Mouse (Mus musculus) embryonic facial prominence, embryonic 12.5 days (tissue): ENCODE data around the gene Nkpd1. TPM values are rescaled to one million over a fixed set of nuclear protein-coding genes. Genes with fewer than 3 reads are reported as not detected.

Experiments used
- ATAC-seq: fragments of 200-750 bp; cut with Nextera tagmentation; 2 replicates; pipeline ENCODE4 v1.8.0; 2017; ENCODE audit not compliant: insufficient number of reproducible peaks, insufficient read depth, low FRiP score, low TSS enrichment
- H3K27ac ChIP-seq: fragments of 300-500 bp; sonication (generic); 2 replicates; pipeline ENCODE4 v1.5.1; 2016; ENCODE audit warnings: mild to moderate bottlenecking
- H3K27me3 ChIP-seq: fragments of 300-500 bp; sonication (generic); 2 replicates; pipeline ENCODE4 v1.6.1; 2016; ENCODE audit warnings: mild to moderate bottlenecking, moderate library complexity
- H3K36me3 ChIP-seq: fragments of 300-500 bp; sonication (generic); 2 replicates; pipeline ENCODE4 v1.6.1; 2016; ENCODE audit warnings: mild to moderate bottlenecking
- H3K4me1 ChIP-seq: fragments of 300-500 bp; sonication (generic); 2 replicates; pipeline ENCODE4 v1.6.1; 2016
- H3K4me2 ChIP-seq: fragments of 300-500 bp; sonication (generic); replicated peaks from 2 replicates; pipeline ENCODE4 v1.6.1; 2016; ENCODE audit warnings: mild to moderate bottlenecking, moderate library complexity
- H3K4me3 ChIP-seq: fragments of 300-500 bp; sonication (generic); 2 replicates; pipeline ENCODE4 v1.5.1; 2016; ENCODE audit warnings: mild to moderate bottlenecking
- H3K9ac ChIP-seq: fragments of 300-500 bp; sonication (generic); 2 replicates; pipeline ENCODE4 v1.6.1; 2016; ENCODE audit warnings: mild to moderate bottlenecking, moderate library complexity
- H3K9me3 ChIP-seq: fragments of 300-500 bp; sonication (generic); 2 replicates; pipeline ENCODE4 v1.6.1; 2016; ENCODE audit warnings: mild to moderate bottlenecking, moderate library complexity
- WGBS: fragments of 180-500 bp; shearing (Covaris S2); methylation state at CpG from one replicate; pipeline ENCODE4 v1.1.7; 2016; 5-methylcytosine and 5-hydroxymethylcytosine counted together
- polyA plus RNA-seq: library from polyadenylated mRNA; unstranded; fragments of >200 nt; fragmentation: Nextera tagmentation; extraction: Ambion mirVana; gene quantifications from 2 replicates; pipeline ENCODE4 v1.2.1, GENCODE M21; 2016

Nkpd1 gene
- polyA plus RNA-seq, 1 experiment from 2014 or later = 0.06 TPM

DNA sequence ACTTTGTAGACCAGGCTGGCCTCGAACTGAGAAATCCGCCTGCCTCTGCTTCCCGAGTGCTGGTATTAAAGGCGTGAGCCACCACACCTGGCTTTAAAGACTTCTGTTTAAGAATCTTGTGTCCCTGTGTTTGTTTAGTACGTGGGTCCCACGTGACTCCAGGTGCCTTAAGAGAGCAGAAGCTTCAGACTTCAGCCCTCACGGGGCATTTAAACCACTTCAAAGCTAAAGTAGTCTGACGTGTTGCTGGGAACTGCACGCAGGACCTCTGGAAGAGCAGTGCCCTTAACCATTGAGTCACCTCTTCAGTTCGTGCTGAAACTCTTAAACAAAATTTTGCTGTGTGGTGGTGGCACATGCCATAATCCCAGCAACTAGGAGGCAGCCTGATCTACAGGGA lies 31.8 kb downstream of the Nkpd1 start:
- Histone ChIP-seq H3K4me2 (no peak overlapping the region), H3K4me1 (peaks cover 3% of the 10 kb centered on the region; the same call in 1 of the 2 replicates), H3K9ac (no peak overlapping the region), H3K36me3 (peaks cover 18% of the 10 kb centered on the region), H3K27ac (no peak overlapping the region), H3K27me3 (no peaks in the 10 kb centered on the region), H3K4me3 (no peak overlapping the region), H3K9me3 (no peaks in the 10 kb centered on the region)
- 85% methylated on average over 10 of the region's 10 CpGs for WGBS
- no peak for ATAC-seq

DNA sequence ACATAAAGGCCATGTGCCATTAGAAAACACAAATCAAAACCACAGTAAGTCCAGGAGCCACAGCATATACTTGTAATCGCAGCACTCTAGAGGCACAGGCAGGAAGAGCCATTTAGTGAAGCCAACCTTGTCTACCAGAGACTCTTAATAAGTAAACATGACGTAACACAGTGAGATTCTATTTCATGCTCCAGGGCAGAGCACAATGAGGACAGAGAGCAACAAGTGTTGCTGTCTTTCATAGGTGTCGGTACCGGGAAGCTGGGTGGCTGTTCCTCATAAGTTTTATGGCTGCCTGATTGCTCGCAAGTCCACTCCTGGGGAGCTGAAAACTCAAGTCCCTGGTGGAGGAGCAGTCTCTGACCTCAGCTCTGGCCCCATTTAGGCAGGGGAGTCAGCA lies 34.0 kb downstream of the Nkpd1 start:
- ATAC-seq = no peak
- Histone ChIP-seq H3K27ac (no peak overlapping the region), H3K4me2 (no peak overlapping the region), H3K27me3 (no peaks in the 10 kb centered on the region), H3K4me3 (no peak overlapping the region), H3K36me3 (peaks cover 31% of the 10 kb centered on the region), H3K9me3 (no peaks in the 10 kb centered on the region), H3K4me1 (no peaks in the 10 kb centered on the region; the same call in 1 of the 2 replicates), H3K9ac (no peak overlapping the region)
- WGBS = 80% methylated on average over 5 of the region's 5 CpGs

DNA sequence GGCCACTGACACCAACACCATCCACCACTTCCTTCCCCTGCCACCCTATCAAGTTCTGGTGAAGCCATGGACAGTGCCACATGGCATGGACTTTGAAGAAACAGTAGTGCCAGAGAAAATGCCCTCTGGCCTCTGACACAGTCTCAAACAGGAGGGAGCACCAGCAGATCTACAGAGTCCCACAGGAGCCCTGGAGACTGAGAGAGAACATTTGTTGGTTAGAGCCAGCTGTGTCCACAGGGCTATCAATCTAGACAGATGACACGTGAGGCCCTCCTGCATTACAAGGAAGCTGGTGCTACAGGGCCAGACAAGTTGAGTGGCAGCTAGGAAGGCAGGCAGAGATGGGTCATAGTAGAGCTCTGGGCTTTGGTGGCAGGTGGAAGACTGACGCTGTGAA lies 34.8 kb downstream of the Nkpd1 start:
- H3K27ac ChIP-seq = no peak overlapping the region
- no peaks in the 10 kb centered on the region for H3K4me1 ChIP-seq
- no peaks in the 10 kb centered on the region for H3K9me3 ChIP-seq
- peaks cover 32% of the 10 kb centered on the region for H3K36me3 ChIP-seq
- no peak overlapping the region for H3K4me2 ChIP-seq
- ATAC-seq = no peak
- 64% methylated on average over 2 of the region's 2 CpGs for WGBS
- H3K4me3 ChIP-seq = no peak overlapping the region
- no peaks in the 10 kb centered on the region for H3K27me3 ChIP-seq
- H3K9ac ChIP-seq = no peak overlapping the region

DNA sequence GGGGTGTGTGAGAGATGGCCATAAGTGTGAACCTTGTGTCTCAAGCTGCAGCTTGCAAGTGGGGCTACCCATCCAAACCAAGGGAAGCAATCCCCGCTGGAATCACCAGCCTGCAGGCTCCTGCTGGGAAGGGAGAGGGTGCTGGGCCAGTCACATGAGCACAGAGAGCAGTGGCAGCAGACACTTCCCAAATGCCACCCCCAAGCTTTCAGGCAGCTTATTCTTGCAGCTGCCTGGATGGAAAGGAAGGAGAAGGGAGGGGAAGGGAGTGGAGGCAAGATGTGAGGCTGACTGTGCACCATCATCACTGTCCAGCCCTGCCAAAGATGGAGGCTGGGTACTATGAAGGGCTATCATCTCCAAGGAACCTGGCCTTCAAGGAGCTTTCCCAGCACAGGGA lies 36.5 kb downstream of the Nkpd1 start:
- 100% methylated on average over 1 of the region's 1 CpGs for WGBS
- Histone ChIP-seq H3K27me3 (no peaks in the 10 kb centered on the region), H3K36me3 (peaks cover 40% of the 10 kb centered on the region), H3K9ac (no peak overlapping the region), H3K4me2 (no peak overlapping the region), H3K4me3 (no peak overlapping the region), H3K9me3 (no peaks in the 10 kb centered on the region), H3K4me1 (peaks cover 11% of the 10 kb centered on the region), H3K27ac (no peak overlapping the region)
- ATAC-seq = no peak

DNA sequence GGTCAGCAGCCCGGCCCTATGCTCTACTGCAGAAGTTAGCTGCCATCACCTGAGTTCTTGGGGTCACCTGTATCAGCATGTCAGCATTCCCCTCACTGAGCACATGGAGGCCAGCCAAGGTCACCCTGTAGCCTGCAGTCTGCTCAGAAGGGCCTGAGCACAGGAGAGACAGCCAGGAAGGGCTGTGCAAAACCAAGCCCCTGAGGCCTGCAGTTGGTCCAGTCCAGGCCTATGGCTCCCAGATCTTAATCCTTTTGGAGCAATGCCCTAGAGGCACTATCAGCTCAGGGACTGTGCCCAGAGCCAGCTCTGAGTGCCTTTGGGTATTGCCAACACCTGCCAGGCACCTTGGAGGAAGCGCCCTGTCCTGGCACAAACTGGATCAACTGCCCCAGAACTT lies 39.4 kb downstream of the Nkpd1 start:
- H3K27me3 ChIP-seq = no peaks in the 10 kb centered on the region
- peaks cover 39% of the 10 kb centered on the region for H3K36me3 ChIP-seq
- H3K4me2 ChIP-seq = no peak overlapping the region
- no peaks in the 10 kb centered on the region for H3K9me3 ChIP-seq
- H3K4me1 ChIP-seq = peaks cover 31% of the 10 kb centered on the region
- WGBS = 95% methylated on average over 2 of the region's 2 CpGs
- no peak overlapping the region for H3K9ac ChIP-seq
- H3K4me3 ChIP-seq = no peak overlapping the region
- ATAC-seq = no peak
- H3K27ac ChIP-seq = no peak overlapping the region

DNA sequence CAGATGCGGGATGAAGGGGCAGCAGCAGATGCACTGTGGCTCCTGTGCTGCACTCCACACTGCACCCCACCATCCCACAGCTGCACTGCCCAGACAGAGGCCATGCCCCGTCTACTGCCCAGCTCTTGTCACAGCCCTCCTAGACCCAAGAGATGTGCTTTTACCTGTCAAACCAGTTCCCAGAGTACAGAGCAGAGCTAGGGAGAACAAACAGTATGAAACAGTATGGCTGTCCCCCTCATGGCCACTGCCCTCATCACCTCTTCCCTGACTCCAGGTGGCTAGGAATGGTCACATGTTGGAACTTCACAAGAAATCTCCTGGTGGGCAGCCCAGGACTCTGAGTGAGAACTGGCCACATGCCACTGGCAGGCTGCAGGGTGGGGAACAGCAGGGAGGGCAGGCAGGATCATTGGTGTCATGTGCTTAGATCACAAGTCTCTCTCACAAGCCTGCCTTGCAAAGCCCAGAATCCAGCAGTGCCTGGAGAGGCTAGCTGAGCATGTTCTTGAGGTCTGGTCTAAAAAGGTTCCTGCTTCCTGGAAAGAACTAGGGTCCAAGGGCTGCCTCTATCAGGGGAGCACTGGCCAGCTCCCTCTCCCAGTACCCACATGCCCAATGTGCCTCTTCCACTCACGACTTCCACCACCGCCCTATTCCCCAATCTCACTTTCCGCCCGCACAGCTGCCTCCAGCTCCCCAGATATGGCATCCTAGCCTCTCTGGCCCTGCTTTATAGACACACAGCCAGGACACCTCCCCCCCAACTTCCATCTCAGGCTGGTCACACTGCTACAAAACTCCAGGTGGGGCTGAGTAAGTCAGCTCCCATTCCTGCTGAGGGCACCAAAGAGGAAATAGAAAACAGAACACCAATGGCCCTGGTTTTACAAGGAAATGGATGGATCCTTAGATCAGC lies 40.6 kb downstream of the Nkpd1 start:
- H3K27ac ChIP-seq = no peak overlapping the region
- no peak overlapping the region for H3K9ac ChIP-seq
- no peak overlapping the region for H3K4me3 ChIP-seq
- peaks cover 34% of the 10 kb centered on the region for H3K36me3 ChIP-seq
- 86% methylated on average over 6 of the region's 6 CpGs for WGBS
- ATAC-seq = no peak
- H3K4me2 ChIP-seq = no peak overlapping the region
- H3K9me3 ChIP-seq = no peaks in the 10 kb centered on the region
- H3K4me1 ChIP-seq = peaks cover 34% of the 10 kb centered on the region
- H3K27me3 ChIP-seq = no peaks in the 10 kb centered on the region

DNA sequence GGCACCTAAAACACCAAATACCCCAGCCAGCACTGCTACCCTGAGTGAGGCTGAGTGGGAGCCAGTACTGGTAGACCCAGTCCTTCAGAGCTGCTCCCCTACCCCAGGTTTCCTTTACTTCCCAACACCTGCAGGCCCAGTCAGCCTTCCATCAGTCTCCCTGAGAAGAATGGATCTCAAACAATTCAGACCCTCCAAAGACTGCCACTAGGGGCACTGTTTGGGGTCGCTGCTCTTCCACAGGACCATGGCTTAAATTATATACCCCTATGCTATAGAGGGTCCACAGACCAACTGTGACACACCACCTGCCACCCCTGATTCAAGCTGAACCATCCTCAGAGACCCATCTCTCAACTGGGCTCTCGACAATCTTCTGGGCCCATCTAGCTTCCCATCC lies 41.3 kb downstream of the Nkpd1 start:
- H3K4me2 ChIP-seq = peak overlapping the region; percentile 9; the same call in 1 of the 2 replicates
- H3K36me3 ChIP-seq = peaks cover 26% of the 10 kb centered on the region
- H3K9me3 ChIP-seq = no peaks in the 10 kb centered on the region
- no peak overlapping the region for H3K27ac ChIP-seq
- H3K9ac ChIP-seq = no peak overlapping the region
- no peak for ATAC-seq
- no peak overlapping the region for H3K4me3 ChIP-seq
- WGBS = 41% methylated on average over 2 of the region's 2 CpGs
- H3K27me3 ChIP-seq = no peaks in the 10 kb centered on the region
- H3K4me1 ChIP-seq = peaks cover 39% of the 10 kb centered on the region

DNA sequence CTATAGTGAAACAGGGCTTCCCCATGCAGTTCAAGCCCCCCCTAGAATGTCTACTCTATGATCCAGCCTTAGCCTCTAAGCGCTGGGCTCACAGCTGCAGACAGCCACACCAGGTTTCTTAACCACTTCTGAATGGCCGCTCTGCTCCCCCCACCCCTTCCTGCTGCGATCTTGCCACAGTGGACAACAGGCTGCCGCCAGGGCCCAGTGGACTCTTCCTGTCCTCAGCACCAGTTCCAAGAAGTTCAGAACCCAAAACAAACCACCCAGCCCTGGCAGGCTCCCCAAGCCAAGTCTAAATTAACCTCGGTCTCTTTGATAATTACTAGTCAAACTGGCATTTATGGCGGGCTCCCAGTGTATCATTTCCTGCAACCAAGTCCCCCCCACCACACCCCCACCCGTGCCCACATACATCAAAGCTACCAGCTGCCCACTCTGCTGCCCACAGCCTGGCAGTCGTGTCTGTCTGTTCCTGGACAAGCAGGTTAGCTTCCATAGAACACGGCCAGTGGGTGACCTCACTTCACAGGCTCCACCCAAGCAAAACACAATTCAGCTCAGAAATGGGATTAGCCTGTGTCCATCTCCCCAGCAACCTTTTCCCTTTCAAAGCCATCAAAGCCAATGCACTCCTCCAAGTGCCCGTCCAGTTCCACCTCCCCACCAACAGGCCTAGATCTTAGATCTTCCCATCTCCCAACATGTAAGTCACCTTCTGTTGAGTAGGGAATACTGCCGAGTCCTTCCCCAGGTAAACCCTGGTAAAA lies 43.0 kb downstream of the Nkpd1 start:
- H3K9me3 ChIP-seq = peaks cover 6% of the 10 kb centered on the region; the same call in 1 of the 2 replicates
- peak overlapping the region; percentile 89 for H3K4me2 ChIP-seq
- WGBS = 33% methylated on average over 11 of the region's 11 CpGs
- H3K27ac ChIP-seq = no peak overlapping the region
- H3K4me1 ChIP-seq = peaks cover 39% of the 10 kb centered on the region
- ATAC-seq = no peak
- peak overlapping the region; percentile 94 for H3K9ac ChIP-seq
- H3K36me3 ChIP-seq = peaks cover 29% of the 10 kb centered on the region
- peak overlapping the region; percentile 91 for H3K4me3 ChIP-seq
- H3K27me3 ChIP-seq = no peaks in the 10 kb centered on the region

DNA sequence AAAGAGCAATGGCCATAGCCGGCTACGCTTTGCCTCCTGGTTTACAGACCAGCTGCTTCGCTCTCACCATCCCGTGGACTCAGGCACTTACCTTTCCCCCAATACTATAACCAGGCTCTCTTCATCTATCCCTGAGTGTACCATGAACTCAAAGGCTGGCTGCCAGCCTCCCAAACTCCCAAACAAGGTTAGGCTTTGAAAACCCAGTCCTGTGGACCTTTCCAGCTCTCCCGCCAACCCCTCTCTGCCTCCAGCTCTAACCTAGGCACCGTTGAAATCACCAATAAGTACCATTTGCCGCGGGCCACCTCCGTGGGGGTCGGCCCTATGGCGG lies 43.8 kb downstream of the Nkpd1 start:
- Histone ChIP-seq H3K4me2 (peak overlapping the region; percentile 89), H3K27ac (peak overlapping the region; percentile 91; the same call in 1 of the 2 replicates), H3K4me1 (peaks cover 39% of the 10 kb centered on the region), H3K4me3 (peak overlapping the region; percentile 91), H3K36me3 (peaks cover 27% of the 10 kb centered on the region), H3K9ac (peak overlapping the region; percentile 94), H3K9me3 (peaks cover 6% of the 10 kb centered on the region; the same call in 1 of the 2 replicates), H3K27me3 (no peaks in the 10 kb centered on the region)
- WGBS = 1% methylated on average over 11 of the region's 11 CpGs
- ATAC-seq = no peak

DNA sequence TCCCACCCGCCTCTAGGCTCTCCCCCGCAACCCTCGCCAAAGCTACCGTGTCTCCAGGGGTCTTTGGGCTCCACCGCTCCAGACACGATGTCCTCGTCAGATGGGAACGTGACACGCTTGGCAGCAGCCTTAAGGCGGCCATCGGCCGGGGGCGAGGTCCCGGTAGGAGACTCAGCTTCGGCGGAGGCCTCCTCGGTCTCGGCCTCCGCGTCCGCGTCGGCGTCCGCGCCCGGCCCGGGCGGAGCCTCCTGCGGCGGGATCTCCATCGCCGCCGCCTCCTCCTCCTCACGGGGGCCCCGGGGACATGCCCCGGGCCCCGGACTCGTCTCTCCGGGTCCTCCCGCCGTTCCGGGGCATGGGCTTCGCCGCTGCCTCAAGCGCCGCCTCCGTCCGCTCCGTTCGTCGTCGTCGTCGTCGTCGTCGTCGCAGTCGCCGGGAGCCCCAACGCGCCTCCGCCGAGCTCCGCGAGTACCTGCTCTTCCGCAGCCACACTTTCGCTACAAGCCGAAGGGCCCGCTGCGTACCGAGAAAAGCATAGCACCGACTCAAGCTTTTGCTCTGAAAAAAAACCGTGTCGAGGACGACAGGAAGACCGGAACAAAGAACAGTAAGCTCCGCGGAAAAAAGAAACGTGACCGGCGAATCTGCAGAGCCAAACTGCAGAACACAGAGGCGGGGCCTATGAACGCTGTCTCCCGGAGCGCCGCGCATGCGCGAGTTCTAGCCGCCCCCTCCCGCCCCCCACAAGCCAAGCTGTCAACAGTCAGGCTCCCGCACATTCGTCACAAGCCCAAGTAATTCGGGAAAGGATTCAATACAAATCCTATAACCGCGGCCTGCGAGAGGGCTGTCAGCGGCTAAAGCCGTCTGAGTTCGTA lies 44.4 kb downstream of the Nkpd1 start:
- Histone ChIP-seq H3K36me3 (peaks cover 27% of the 10 kb centered on the region), H3K9ac (peak overlapping the region; percentile 94), H3K4me3 (peak overlapping the region; percentile 91), H3K9me3 (peaks cover 6% of the 10 kb centered on the region; the same call in 1 of the 2 replicates), H3K4me1 (peaks cover 39% of the 10 kb centered on the region), H3K27ac (peak overlapping the region; percentile 91), H3K4me2 (peak overlapping the region; percentile 89), H3K27me3 (no peaks in the 10 kb centered on the region)
- under 1% methylated on average over 102 of the region's 102 CpGs for WGBS
- peak; percentile 74; the same call in 1 of the 2 replicates for ATAC-seq
